Mouse (Mus musculus) liver, embryonic 14.5 days (tissue): Measurements from ENCODE around the gene Smim13. TPM values are rescaled to one million over a fixed set of nuclear protein-coding genes. Genes with fewer than 3 reads are reported as not detected.

Experiments used
- ATAC-seq: fragments of 200-750 bp; cut with Nextera tagmentation; 2 replicates; pipeline ENCODE4 v1.8.0; 2017; ENCODE audit warnings: moderate number of reproducible peaks, mild to moderate bottlenecking, moderate library complexity; ENCODE audit not compliant: insufficient read depth
- DNase-seq, 3 experiments: peaks; one replicate each; pipeline ENCODE4 v3.0.0-alpha.2; 2012 to 2013; ENCODE audit warnings: low read depth in 3 of 3, low spot score in 3 of 3
- H3K27ac ChIP-seq: fragments of 300-500 bp; sonication (generic); 2 replicates; pipeline ENCODE4 v1.5.1; 2014; ENCODE audit warnings: moderate library complexity, mild to moderate bottlenecking, control low read depth, inconsistent platforms
- H3K27me3 ChIP-seq: fragments of 300-500 bp; sonication (generic); 2 replicates; pipeline ENCODE4 v1.6.1; 2014; ENCODE audit warnings: mild to moderate bottlenecking, low read length, moderate library complexity; ENCODE audit not compliant: control insufficient read depth, insufficient read depth
- H3K36me3 ChIP-seq: fragments of 300-500 bp; sonication (generic); replicated peaks from 2 replicates; pipeline ENCODE4 v1.6.1; 2014; ENCODE audit warnings: low read depth; ENCODE audit not compliant: control insufficient read depth, insufficient read depth
- H3K4me1 ChIP-seq, 2 experiments: fragments of 200-500 bp in 1 of 2; fragments of 300-500 bp in 1 of 2; sonication (generic) in 1 of 2; replicated peaks; 2 replicates each; pipeline ENCODE4 v1.6.1; 2012 to 2014; ENCODE audit warnings: antibody characterized with exemption in 1 of 2, inconsistent platforms in 1 of 2, low read length in 1 of 2; ENCODE audit not compliant: control insufficient read depth in 2 of 2, insufficient read depth in 2 of 2
- H3K4me2 ChIP-seq: fragments of 300-500 bp; sonication (generic); 2 replicates; pipeline ENCODE4 v1.6.1; 2014; ENCODE audit warnings: low read depth, mild to moderate bottlenecking, control low read depth, moderate library complexity
- H3K4me3 ChIP-seq, 2 experiments: fragments of 200-500 bp in 1 of 2; fragments of 300-500 bp in 1 of 2; sonication (generic) in 1 of 2; 2 replicates each; pipeline ENCODE4 v1.5.1; 2012 to 2014; ENCODE audit warnings: low read depth in 2 of 2, low read length in 2 of 2, mild to moderate bottlenecking in 2 of 2, control low read depth in 1 of 2, inconsistent platforms in 1 of 2, moderate library complexity in 1 of 2; ENCODE audit not compliant: insufficient read depth in 1 of 2
- H3K9ac ChIP-seq: fragments of 300-500 bp; sonication (generic); replicated peaks from 2 replicates; pipeline ENCODE4 v1.6.1; 2014; ENCODE audit warnings: mild to moderate bottlenecking, control low read depth, moderate library complexity
- H3K9me3 ChIP-seq: fragments of 300-500 bp; sonication (generic); 2 replicates; pipeline ENCODE4 v1.6.1; 2016; ENCODE audit warnings: low read length, mixed read lengths; ENCODE audit not compliant: control insufficient read depth
- CTCF ChIP-seq: IDR thresholded peaks from 2 replicates; pipeline ENCODE4 v1.5.1; 2016; ENCODE audit warnings: antibody characterized with exemption, low read depth, control low read depth
- EP300 ChIP-seq: IDR thresholded peaks from 2 replicates; pipeline ENCODE4 v1.6.1; 2016; ENCODE audit warnings: antibody characterized with exemption, low read depth
- WGBS: fragments of 180-500 bp; shearing (Covaris S2); extraction: QIAGEN DNeasy Blood & Tissue Kit; methylation state at CpG from one replicate; pipeline ENCODE4 v1.1.7; 2014; ENCODE audit not compliant: insufficient replicate concordance; 5-methylcytosine and 5-hydroxymethylcytosine counted together
- polyA plus RNA-seq, 2 experiments: library from polyadenylated mRNA; depleted of rRNA in 1 of 2; stranded (reverse) in 1 of 2; unstranded in 1 of 2; fragments of >200 nt; fragmentation: Nextera tagmentation in 1 of 2; extraction: Ambion mirVana in 1 of 2; gene quantifications; 2 replicates each; pipeline versions ENCODE4 v1.2.1 to v1.2.3; 2012 to 2014

The Smim13 gene
- polyA plus RNA-seq, 2 experiments, result 3.1 to 3.8 TPM

GRCm38 (mm10) chr13:41296396-41296795 is 46.8 kb downstream of the Smim13 start:
- H3K4me3 ChIP-seq, result no peak overlapping the region
- H3K9me3 ChIP-seq, result no peaks in the 10 kb centered on the region
- H3K4me1 ChIP-seq, result no peaks in the 10 kb centered on the region
- ATAC-seq (no peak), DNase-seq (no peak)
- no peak overlapping the region for H3K4me2 ChIP-seq
- 61% methylated on average over 10 of the region's 10 CpGs for WGBS
- H3K27ac ChIP-seq, result no peak overlapping the region
- no peaks in the 10 kb centered on the region for H3K27me3 ChIP-seq
- no peak for TF ChIP-seq CTCF
- no peak for TF ChIP-seq EP300
- no peak overlapping the region for H3K9ac ChIP-seq
- no peaks in the 10 kb centered on the region for H3K36me3 ChIP-seq

DNA sequence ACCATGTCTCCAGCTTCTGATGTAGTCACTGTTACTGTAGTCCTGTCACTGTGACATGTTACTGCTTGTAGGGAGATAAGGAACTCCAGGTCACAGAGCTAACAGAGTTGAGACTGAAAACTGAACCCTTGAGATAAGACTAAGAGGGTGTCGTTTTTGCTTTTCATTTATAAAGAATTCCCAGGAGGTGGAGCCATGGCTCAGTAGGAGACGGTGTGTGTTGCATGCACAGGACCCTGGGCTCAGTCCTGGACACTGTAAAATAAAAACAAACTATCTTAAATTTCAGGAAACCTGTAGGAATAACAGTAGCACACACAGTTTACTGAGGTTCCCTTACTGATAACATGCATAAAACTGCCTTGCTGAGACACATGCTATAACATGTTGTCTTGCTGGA is 48.9 kb downstream of the Smim13 start:
- DNase-seq, result no peak
- 8% methylated on average over 2 of the region's 2 CpGs for WGBS
- no peak for ATAC-seq

DNA sequence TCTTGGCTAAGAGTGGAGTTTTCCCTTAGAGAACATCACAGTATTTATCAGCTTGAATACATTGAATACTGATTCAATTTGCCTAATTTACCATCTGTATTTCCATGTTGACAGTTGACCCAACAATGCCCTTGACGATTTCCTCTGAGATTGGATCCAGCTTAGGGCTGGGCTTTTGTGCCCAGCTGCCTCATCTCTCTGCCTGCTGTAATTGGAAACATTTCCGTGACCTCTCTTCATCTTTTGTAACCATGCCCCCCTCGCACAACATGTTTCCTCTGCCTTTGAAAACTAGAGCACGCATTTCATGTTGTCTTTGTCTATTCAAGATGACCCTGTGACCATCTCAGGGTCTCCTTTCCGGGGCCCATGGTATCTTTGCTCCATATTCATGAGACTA is 49.4 kb downstream of the Smim13 start:
- H3K4me1 ChIP-seq, result no peaks in the 10 kb centered on the region
- H3K36me3 ChIP-seq, result no peaks in the 10 kb centered on the region
- H3K4me3 ChIP-seq, result no peak overlapping the region
- ATAC-seq (no peak), DNase-seq (no peak)
- H3K27me3 ChIP-seq, result no peaks in the 10 kb centered on the region
- no peak overlapping the region for H3K4me2 ChIP-seq
- 59% methylated on average over 5 of the region's 5 CpGs for WGBS
- H3K27ac ChIP-seq, result no peak overlapping the region
- TF ChIP-seq EP300 (no peak), CTCF (no peak)
- H3K9ac ChIP-seq, result no peak overlapping the region
- H3K9me3 ChIP-seq, result no peaks in the 10 kb centered on the region

More for the DNA sequence above, 48.9 kb downstream of the Smim13 start:
- Histone ChIP-seq H3K27ac (no peak overlapping the region), H3K9me3 (no peaks in the 10 kb centered on the region), H3K9ac (no peak overlapping the region), H3K4me1 (no peaks in the 10 kb centered on the region), H3K36me3 (no peaks in the 10 kb centered on the region), H3K4me2 (no peak overlapping the region), H3K27me3 (no peaks in the 10 kb centered on the region), H3K4me3 (no peak overlapping the region)
- TF ChIP-seq EP300 (no peak), CTCF (no peak)

DNA sequence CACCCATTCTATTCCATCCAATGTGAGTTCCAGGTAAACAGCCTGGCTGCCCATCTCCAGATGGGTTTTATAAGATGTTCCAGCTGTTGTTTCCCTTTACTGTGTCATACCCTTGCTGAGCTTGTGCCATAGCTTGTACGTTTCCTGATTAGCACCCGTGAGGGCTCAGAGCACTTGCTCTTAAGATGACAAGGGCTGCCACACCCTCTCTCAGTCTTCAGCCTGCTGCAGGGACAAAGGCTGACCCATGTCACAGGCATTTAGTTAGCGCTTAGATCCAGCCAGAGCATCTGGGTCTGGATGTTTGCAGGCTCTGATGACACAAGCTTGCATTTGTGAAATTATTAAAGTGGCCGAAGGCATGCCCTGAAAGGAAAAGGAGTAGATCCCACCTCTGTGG is 50.4 kb downstream of the Smim13 start:
- H3K4me2 ChIP-seq, result no peak overlapping the region
- WGBS, result 39% methylated on average over 4 of the region's 4 CpGs
- H3K27me3 ChIP-seq, result no peaks in the 10 kb centered on the region
- DNase-seq (no peak), ATAC-seq (no peak)
- no peak for TF ChIP-seq EP300
- no peak for TF ChIP-seq CTCF
- H3K27ac ChIP-seq, result no peak overlapping the region
- H3K36me3 ChIP-seq, result no peaks in the 10 kb centered on the region
- no peak overlapping the region for H3K4me3 ChIP-seq
- H3K9me3 ChIP-seq, result no peaks in the 10 kb centered on the region
- H3K4me1 ChIP-seq, result no peaks in the 10 kb centered on the region
- no peak overlapping the region for H3K9ac ChIP-seq

- DNase-seq, result peak; percentile 24 to 43 (median 29)
- no peak overlapping the region for H3K9ac ChIP-seq
- TF ChIP-seq EP300 (no peak), CTCF (peak; percentile 77)
- H3K27me3 ChIP-seq, result no peaks in the 10 kb centered on the region
- no peaks in the 10 kb centered on the region for H3K9me3 ChIP-seq
- H3K4me2 ChIP-seq, result no peak overlapping the region
- no peaks in the 10 kb centered on the region for H3K36me3 ChIP-seq
- H3K4me1 ChIP-seq, result no peaks in the 10 kb centered on the region
- no peak for ATAC-seq
- 55% methylated on average over 10 of the region's 10 CpGs for WGBS
- H3K4me3 ChIP-seq, result no peak overlapping the region
- no peak overlapping the region for H3K27ac ChIP-seq
These were observed 53.1 kb downstream of the Smim13 start for GRCm38 (mm10) chr13:41302716-41303115.

DNA sequence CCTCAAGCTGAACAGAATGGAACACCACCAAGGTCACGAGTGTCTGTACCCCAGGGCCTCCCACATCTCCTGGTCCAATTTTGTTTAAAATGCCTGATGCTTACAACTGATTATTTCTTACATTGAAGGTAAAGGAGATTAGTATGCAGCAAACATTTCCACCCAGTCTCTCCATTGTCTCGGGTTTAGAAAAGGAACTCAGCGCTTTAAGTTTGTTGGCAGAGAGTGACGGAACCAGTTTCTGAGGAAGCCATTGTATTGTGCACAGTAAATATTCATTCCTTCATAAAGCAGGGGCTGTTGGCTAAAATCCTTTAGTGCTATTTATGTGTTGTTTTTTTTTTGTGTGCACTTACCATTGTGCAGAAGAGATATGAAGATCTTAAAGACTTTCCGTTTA is 71.1 kb downstream of the Smim13 start:
- no peak overlapping the region for H3K27ac ChIP-seq
- ATAC-seq (no peak), DNase-seq (no peak)
- H3K27me3 ChIP-seq, result no peaks in the 10 kb centered on the region
- no peaks in the 10 kb centered on the region for H3K4me1 ChIP-seq
- 65% methylated on average over 5 of the region's 5 CpGs for WGBS
- H3K9me3 ChIP-seq, result no peaks in the 10 kb centered on the region
- no peak overlapping the region for H3K9ac ChIP-seq
- H3K4me2 ChIP-seq, result no peak overlapping the region
- TF ChIP-seq EP300 (no peak), CTCF (no peak)
- no peak overlapping the region for H3K4me3 ChIP-seq
- no peaks in the 10 kb centered on the region for H3K36me3 ChIP-seq
